Mouse (Mus musculus) adrenal gland, adult 10 weeks (tissue): ENCODE measurements around the gene Tmem254c. TPM values are rescaled to one million over a fixed set of nuclear protein-coding genes. Genes with fewer than 3 reads are reported as not detected.

Source experiments
- polyA plus RNA-seq: library from polyadenylated mRNA; stranded (reverse); fragments of 350-450 nt; fragmentation: Illumina TruSeq; extraction: RNeasy Lipid Tissue Mini Kit (QIAGEN cat#74804); gene quantifications from one replicate; pipeline ENCODE4 v1.2.3, GENCODE M21; 2014; ENCODE audit warnings: low read depth, low replicate concordance

The Tmem254c gene
- polyA plus RNA-seq, result not detected

DNA sequence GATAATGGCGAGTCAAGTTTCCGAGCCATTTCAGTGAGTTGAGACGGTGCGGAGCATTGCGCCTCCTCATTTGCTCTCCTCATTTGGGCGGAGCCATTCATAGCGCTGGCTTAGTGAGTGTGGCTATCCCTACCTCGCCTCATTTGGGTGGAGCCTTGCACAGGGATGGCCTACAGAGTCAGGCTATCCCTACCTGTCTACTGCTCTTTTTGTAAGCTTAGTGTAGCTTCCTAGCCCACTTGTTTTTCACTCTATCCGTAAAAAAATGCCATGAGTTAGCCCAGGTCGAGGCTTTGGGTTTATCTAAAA, at the start of gene Tmem254c:
Tmem254c (minus strand) TSS at position 31 of the 309 bp plus-strand sequence.

DNA sequence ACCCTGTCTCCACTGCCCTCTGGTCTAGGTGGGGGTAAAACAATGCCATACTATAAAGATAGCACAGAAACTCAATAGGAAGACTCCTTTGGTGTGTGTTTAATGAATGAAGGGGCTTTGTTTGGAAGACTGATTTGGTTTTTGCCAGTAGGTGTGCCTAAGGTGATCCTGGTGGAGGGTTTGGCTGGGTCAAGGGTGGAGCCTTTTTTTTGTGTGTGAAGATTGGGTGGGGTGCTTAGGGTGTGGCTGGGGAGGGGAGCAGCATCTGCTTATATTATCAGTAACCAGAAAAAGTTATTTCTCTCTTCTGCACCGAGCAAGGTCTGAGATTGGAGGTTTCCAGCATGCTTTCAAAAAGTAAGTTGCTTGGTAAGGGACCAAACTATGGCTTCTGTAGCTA, 14.8 kb upstream of the Tmem254c start, which contains the start of gene Cphx3:
Cphx3 (plus strand) TSS at position 301 of the 400 bp plus-strand sequence.

GRCm38 (mm10) chr14:26081216-26081615, 14.1 kb upstream of the Tmem254c start, which contains the start of gene Cphx2:
Gene Cphx2 (plus strand): TSS chr14:26081516.

GRCm38 (mm10) chr14:26042611-26043010, 24.5 kb downstream of the Tmem254c start, which contains the start of gene Gm9780:
Gene Gm9780 (minus strand): TSS chr14:26042711.

Other genes with a start within 250 kb of the Tmem254c start
- 12.7 TPM for gene Anxa11, start 225.2 kb downstream of the Tmem254c start, polyA plus RNA-seq
- gene Plac9a, start 164.3 kb downstream of the Tmem254c start, polyA plus RNA-seq, result not detected
- gene Tmem254a, start 139.7 kb downstream of the Tmem254c start, polyA plus RNA-seq, result 11.4 TPM
- not detected for gene Cphx1, start 129.1 kb downstream of the Tmem254c start, polyA plus RNA-seq
- gene Duxbl1, start 88.8 kb downstream of the Tmem254c start, polyA plus RNA-seq, result 0.35 TPM
- gene Gm9780, start 24.6 kb downstream of the Tmem254c start, polyA plus RNA-seq, result 8.6 TPM
- not detected for gene Cphx2, start 14.2 kb upstream of the Tmem254c start, polyA plus RNA-seq
- gene Cphx3, start 14.9 kb upstream of the Tmem254c start, polyA plus RNA-seq, result not detected
- gene Duxbl2, start 51.0 kb upstream of the Tmem254c start, polyA plus RNA-seq, result not detected
- gene Plac9b, start 115.1 kb upstream of the Tmem254c start, polyA plus RNA-seq, result not detected
- gene Tmem254b, start 139.7 kb upstream of the Tmem254c start, polyA plus RNA-seq, result 24.8 TPM
- not detected for gene Duxbl3, start 190.6 kb upstream of the Tmem254c start, polyA plus RNA-seq